Mouse (Mus musculus): ENCODE data around the gene Tdp1.

DNA sequence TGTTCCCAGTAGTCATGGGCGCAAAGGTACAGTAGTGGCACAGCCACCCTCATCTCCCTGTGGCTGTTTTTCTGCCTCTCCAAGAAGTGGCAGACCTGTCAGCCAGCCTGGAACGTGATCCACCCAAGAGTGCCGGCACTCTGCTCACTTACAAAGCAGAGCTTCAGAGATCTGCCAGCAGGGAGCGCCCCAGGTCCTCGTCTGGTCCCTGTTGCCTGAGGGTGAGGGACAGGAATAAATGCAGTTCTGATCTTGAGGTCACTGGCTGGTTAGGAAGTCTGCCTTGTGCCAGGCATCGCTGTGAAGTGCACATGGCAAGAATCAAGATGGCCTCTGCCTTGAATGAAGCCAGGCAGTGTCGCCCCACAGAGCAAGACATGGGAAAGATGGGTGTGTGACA is 68.6 kb downstream of the Tdp1 start:
- TF ChIP-seq ZNF384 (IDR thresholded peaks at IDR 0.05; ENCODE audit: low read depth, low read length) (no peak), CHD2 (IDR thresholded peaks at IDR 0.05; ENCODE audit: low read depth, low read length) (no peak), HCFC1 (IDR thresholded peaks at IDR 0.05; ENCODE audit: borderline replicate concordance, insufficient read depth, low read length) (no peak), ZC3H11A (IDR thresholded peaks at IDR 0.05; ENCODE audit: borderline replicate concordance, low read depth, low read length) (0 out of 2 replicates have a peak, but pooled peaks have one; percentile 28), MAFK (IDR thresholded peaks at IDR 0.05; ENCODE audit: insufficient read depth, low read depth, low read length) (no peak)
